Mouse (Mus musculus): Measurements from ENCODE around the gene Agl.
"Not testable (repeated sequence)": the region's sequence is repeated elsewhere in the genome, so short reads cannot be mapped to it uniquely, and the experiment has no call there.

Gene Agl

GRCm38 (mm10) chr3:116747648-116748047 is 60.3 kb downstream of the Agl start:
- DNase-seq (ENCODE audit: low spot score in 2 of 2), result not testable (repeated sequence)

- DNase-seq (ENCODE audit: low spot score in 2 of 2), result no peak
Observed at GRCm38 (mm10) chr3:116740963-116741362, 67.0 kb downstream of the Agl start.

GRCm38 (mm10) chr3:116740106-116740505 is 67.9 kb downstream of the Agl start:
- DNase-seq (ENCODE audit: low spot score in 2 of 2), result no peak

GRCm38 (mm10) chr3:116737326-116737731 is 70.6 kb downstream of the Agl start:
- DNase-seq (ENCODE audit: low spot score in 2 of 2), result no peak

GRCm38 (mm10) chr3:116729483-116730174 is 78.3 kb downstream of the Agl start:
- DNase-seq (ENCODE audit: low spot score in 2 of 2), result no peak

GRCm38 (mm10) chr3:116726807-116727206 is 81.2 kb downstream of the Agl start:
- no peak for DNase-seq (ENCODE audit: low spot score in 2 of 2)

- DNase-seq (ENCODE audit: low spot score in 2 of 2), result no peak
Observed at GRCm38 (mm10) chr3:116723496-116724481, 84.2 kb downstream of the Agl start.

GRCm38 (mm10) chr3:116722980-116723379 is 85.0 kb downstream of the Agl start:
- DNase-seq (ENCODE audit: low spot score in 2 of 2), result no peak

- no peak for DNase-seq (ENCODE audit: low spot score in 2 of 2)
Observed at GRCm38 (mm10) chr3:116718951-116719350, 89.0 kb downstream of the Agl start.

GRCm38 (mm10) chr3:116713031-116713430 is 94.9 kb downstream of the Agl start:
- DNase-seq (ENCODE audit: low spot score in 2 of 2), result no peak

GRCm38 (mm10) chr3:116712436-116712881 is 95.5 kb downstream of the Agl start, which contains the start of gene Slc35a3:
TSS of gene Slc35a3 (minus strand) at chr3:116712831.
- no peak for DNase-seq (ENCODE audit: low spot score in 2 of 2)

- DNase-seq (ENCODE audit: low spot score in 2 of 2), result peak; percentile 65 to 85
Observed at GRCm38 (mm10) chr3:116711624-116712435, 96.1 kb downstream of the Agl start.

GRCm38 (mm10) chr3:116710941-116711340 is 97.0 kb downstream of the Agl start:
- DNase-seq (ENCODE audit: low spot score in 2 of 2), result no peak

- no peak for DNase-seq (ENCODE audit: low spot score in 2 of 2)
Observed at GRCm38 (mm10) chr3:116705637-116706204, 102.2 kb downstream of the Agl start.

GRCm38 (mm10) chr3:116703835-116704234 is 104.1 kb downstream of the Agl start:
- DNase-seq (ENCODE audit: low spot score in 2 of 2), result no peak

GRCm38 (mm10) chr3:116702647-116703272 is 105.2 kb downstream of the Agl start:
- no peak for DNase-seq (ENCODE audit: low spot score in 2 of 2)

GRCm38 (mm10) chr3:116701601-116702000 is 106.4 kb downstream of the Agl start:
- no peak for DNase-seq (ENCODE audit: low spot score in 2 of 2)

GRCm38 (mm10) chr3:116698786-116699185 is 109.2 kb downstream of the Agl start:
- no peak for DNase-seq (ENCODE audit: low spot score in 2 of 2)

- DNase-seq (ENCODE audit: low spot score in 2 of 2), result no peak
Observed at GRCm38 (mm10) chr3:116695666-116695985, 112.3 kb downstream of the Agl start.

- no peak for DNase-seq (ENCODE audit: low spot score in 2 of 2)
Observed at GRCm38 (mm10) chr3:116694955-116695665, 112.9 kb downstream of the Agl start.

Measured in cerebellum, postnatal 4 days (tissue).